Mouse (Mus musculus) olfactory bulb, adult 2 months (tissue): ENCODE measurements around the gene Taf1c.

Experiments
- CTCF ChIP-seq: fragments of 200-500 bp; IDR thresholded peaks from 2 replicates; pipeline ENCODE4 v1.5.1; 2012; ENCODE audit warnings: low read depth, mild to moderate bottlenecking, low read length, moderate library complexity; ENCODE audit not compliant: insufficient read depth
- POLR2A ChIP-seq: fragments of 200-500 bp; IDR thresholded peaks from 2 replicates; pipeline ENCODE4 v1.6.1; 2012; ENCODE audit warnings: mild to moderate bottlenecking, low read depth, low read length, moderate library complexity; ENCODE audit not compliant: insufficient read depth

DNA sequence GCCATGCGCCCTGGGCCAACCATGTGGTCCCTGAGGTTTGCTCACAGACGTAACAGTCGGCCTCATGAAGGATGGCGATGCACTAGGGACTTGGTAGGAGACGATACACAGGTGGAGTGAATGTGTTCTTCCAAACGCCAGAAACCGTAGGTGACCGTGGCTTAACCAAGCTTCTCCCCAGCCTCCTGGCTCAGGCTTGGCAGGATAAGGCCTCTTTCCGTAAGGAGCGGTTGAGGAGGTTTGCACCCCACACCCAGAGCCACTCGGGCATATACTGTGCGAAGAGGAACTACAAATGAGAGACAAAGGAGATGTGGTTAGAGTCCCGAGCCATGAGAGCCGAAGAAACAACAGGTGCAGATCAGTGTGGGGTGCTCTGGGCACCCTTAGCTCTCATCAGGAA lies 41.2 kb downstream of the Taf1c start:
- TF ChIP-seq POLR2A (no peak), CTCF (no peak)
